Mouse (Mus musculus) MEL (cell line): ENCODE data around the gene Gsc. TPM values are rescaled to one million over a fixed set of nuclear protein-coding genes. Genes with fewer than 3 reads are reported as not detected.

Source experiments
- DNase-seq: peaks from one replicate; pipeline ENCODE4 v3.0.0; 2011; ENCODE audit warnings: low read depth, low spot score
- H3K27ac ChIP-seq: 2 replicates; pipeline ENCODE4 v1.5.1; 2012; ENCODE audit warnings: low read depth, mild to moderate bottlenecking, control low read depth, low read length, moderate library complexity; ENCODE audit not compliant: control insufficient read depth
- H3K27me3 ChIP-seq, 2 experiments: fragments of 150-350 bp in 1 of 2; sonication (generic) in 1 of 2; 2 replicates each; pipeline ENCODE4 v1.6.1; 2012; ENCODE audit warnings: low read length in 2 of 2, mild to moderate bottlenecking in 2 of 2, improper control_type of control experiment in 1 of 2, moderate library complexity in 1 of 2; ENCODE audit not compliant: insufficient read depth in 2 of 2, control insufficient read depth in 1 of 2
- H3K36me3 ChIP-seq, 2 experiments: 2 replicates each; pipeline ENCODE4 v1.6.1; 2012 to 2014; ENCODE audit warnings: low read length in 2 of 2, improper control_type of control experiment in 1 of 2, inconsistent platforms in 1 of 2, mild to moderate bottlenecking in 1 of 2; ENCODE audit not compliant: insufficient read depth in 2 of 2, control insufficient read depth in 1 of 2
- H3K4me1 ChIP-seq, 2 experiments: fragments of 150-350 bp in 1 of 2; sonication (generic) in 1 of 2; 2 replicates each; pipeline ENCODE4 v1.6.1; 2012; ENCODE audit warnings: low read length in 2 of 2, improper control_type of control experiment in 1 of 2, mild to moderate bottlenecking in 1 of 2; ENCODE audit not compliant: insufficient read depth in 2 of 2, control insufficient read depth in 1 of 2
- H3K4me3 ChIP-seq, 2 experiments: fragments of 150-350 bp in 1 of 2; sonication (generic) in 1 of 2; 2 replicates each; pipeline ENCODE4 v1.5.1; 2012; ENCODE audit warnings: low read depth in 2 of 2, low read length in 2 of 2, mild to moderate bottlenecking in 2 of 2, moderate library complexity in 2 of 2, control low read depth in 1 of 2, improper control_type of control experiment in 1 of 2; ENCODE audit not compliant: control insufficient read depth in 1 of 2, insufficient read depth in 1 of 2
- H3K79me2 ChIP-seq: 2 replicates; pipeline ENCODE4 v1.6.1; 2012; ENCODE audit warnings: mild to moderate bottlenecking, low read length, moderate library complexity; ENCODE audit not compliant: control insufficient read depth, poor library complexity, insufficient read depth
- H3K9ac ChIP-seq: 2 replicates; pipeline ENCODE4 v1.6.1; 2012; ENCODE audit warnings: low read depth, mild to moderate bottlenecking, control low read depth, low read length, moderate library complexity; ENCODE audit not compliant: control insufficient read depth, poor library complexity, severe bottlenecking
- H3K9me3 ChIP-seq: fragments of 150-350 bp; sonication (generic); replicated peaks from 2 replicates; pipeline ENCODE4 v1.6.1; 2012; ENCODE audit warnings: mild to moderate bottlenecking, low read length, improper control_type of control experiment, moderate library complexity; ENCODE audit not compliant: insufficient read depth
- BHLHE40 ChIP-seq: IDR thresholded peaks from 2 replicates; pipeline ENCODE4 v1.6.1; 2012; ENCODE audit warnings: low read depth, mild to moderate bottlenecking, inconsistent platforms, low read length, improper control_type of control experiment, borderline replicate concordance
- E2F4 ChIP-seq: IDR thresholded peaks from 2 replicates; pipeline ENCODE4 v1.6.1; 2011; ENCODE audit warnings: low read depth, low read length, improper control_type of control experiment, borderline replicate concordance
- ELF1 ChIP-seq: IDR thresholded peaks from 2 replicates; pipeline ENCODE4 v1.6.1; 2014; ENCODE audit warnings: low read depth, mild to moderate bottlenecking, inconsistent platforms, low read length, improper control_type of control experiment, moderate library complexity
- ETS1 ChIP-seq: IDR thresholded peaks from 2 replicates; pipeline ENCODE4 v1.6.1; 2012; ENCODE audit warnings: low read depth, mild to moderate bottlenecking, inconsistent platforms, low read length, improper control_type of control experiment, moderate library complexity
- MAFK ChIP-seq: IDR thresholded peaks from 2 replicates; pipeline ENCODE4 v1.6.1; 2011; ENCODE audit warnings: low read depth, mild to moderate bottlenecking, low read length, improper control_type of control experiment, borderline replicate concordance
- MAX ChIP-seq: IDR thresholded peaks from 2 replicates; pipeline ENCODE4 v1.6.1; 2011; ENCODE audit warnings: low read length, improper control_type of control experiment
- MAZ ChIP-seq: IDR thresholded peaks from 2 replicates; pipeline ENCODE4 v1.6.1; 2012; ENCODE audit warnings: low read depth, mild to moderate bottlenecking, inconsistent platforms, low read length, improper control_type of control experiment
- MEF2A ChIP-seq: IDR thresholded peaks from 2 replicates; pipeline ENCODE4 v1.6.1; 2014; ENCODE audit warnings: low read depth, mild to moderate bottlenecking, inconsistent platforms, low read length, improper control_type of control experiment; ENCODE audit not compliant: poor library complexity, insufficient replicate concordance, severe bottlenecking; ENCODE audit errors: extremely low read depth
- MXI1 ChIP-seq: IDR thresholded peaks from 2 replicates; pipeline ENCODE4 v1.6.1; 2011; ENCODE audit warnings: mild to moderate bottlenecking, low read depth, low read length, improper control_type of control experiment
- MYC ChIP-seq: IDR thresholded peaks from 2 replicates; pipeline ENCODE4 v1.6.1; 2011; ENCODE audit warnings: low read depth, mild to moderate bottlenecking, low read length, improper control_type of control experiment, moderate library complexity
- NELFE ChIP-seq: IDR thresholded peaks from 2 replicates; pipeline ENCODE4 v1.6.1; 2011; ENCODE audit warnings: low read depth, low read length, improper control_type of control experiment
- POLR2AphosphoS2 ChIP-seq: IDR thresholded peaks from 2 replicates; pipeline ENCODE4 v1.6.1; 2011; ENCODE audit warnings: low read length, improper control_type of control experiment
- SIN3A ChIP-seq: IDR thresholded peaks from 2 replicates; pipeline ENCODE4 v1.6.1; 2012; ENCODE audit warnings: low read length, improper control_type of control experiment, inconsistent platforms
- SMC3 ChIP-seq: IDR thresholded peaks from 2 replicates; pipeline ENCODE4 v1.6.1; 2011; ENCODE audit warnings: low read depth, low read length, improper control_type of control experiment
- UBTF ChIP-seq: IDR thresholded peaks from 2 replicates; pipeline ENCODE4 v1.6.1; 2012; ENCODE audit warnings: low read depth, mild to moderate bottlenecking, inconsistent platforms, low read length, improper control_type of control experiment, moderate library complexity, borderline replicate concordance; ENCODE audit not compliant: insufficient read depth
- USF1 ChIP-seq: IDR thresholded peaks from 2 replicates; pipeline ENCODE4 v1.6.1; 2014; ENCODE audit warnings: low read depth, mild to moderate bottlenecking, inconsistent platforms, low read length, improper control_type of control experiment, moderate library complexity
- ZKSCAN1 ChIP-seq: IDR thresholded peaks from 2 replicates; pipeline ENCODE4 v1.6.1; 2012; ENCODE audit warnings: low read depth, mild to moderate bottlenecking, inconsistent platforms, low read length, improper control_type of control experiment, moderate library complexity
- ZMIZ1 ChIP-seq: IDR thresholded peaks from 2 replicates; pipeline ENCODE4 v1.6.1; 2012; ENCODE audit warnings: low read depth, mild to moderate bottlenecking, inconsistent platforms, low read length, improper control_type of control experiment, moderate library complexity
- polyA plus RNA-seq, 2 experiments: library from polyadenylated mRNA; stranded (reverse) in 1 of 2; unstranded in 1 of 2; fragments of >175 nt in 1 of 2; fragments of >200 nt in 1 of 2; gene quantifications; 2 replicates each; pipeline versions ENCODE4 v1.2.1 to v1.2.4; 2012; ENCODE audit warnings: low replicate concordance in 2 of 2, low read depth in 1 of 2; ENCODE audit not compliant: insufficient read length in 2 of 2, insufficient read depth in 1 of 2, missing spikeins in 1 of 2
- total RNA-seq: library from RNA; depleted of rRNA; stranded (reverse); fragments of 300-350 nt; gene quantifications from 2 replicates; pipeline ENCODE4 v1.2.3, GENCODE M21; 2012

Gene Gsc
- total and polyA plus RNA-seq, 3 experiments: not detected

GRCm38 (mm10) chr12:104477066-104477465, 3.9 kb upstream of the Gsc start:
- no peak overlapping the region for H3K27ac ChIP-seq
- H3K4me3 ChIP-seq: no peak overlapping the region
- H3K9ac ChIP-seq: no peak overlapping the region
- no peaks in the 10 kb centered on the region for H3K79me2 ChIP-seq
- TF ChIP-seq MAX (no peak), MAFK (no peak), POLR2AphosphoS2 (no peak), ELF1 (no peak), BHLHE40 (no peak), NELFE (no peak), ZMIZ1 (no peak), SMC3 (no peak), ETS1 (no peak), SIN3A (no peak), MYC (no peak), UBTF (no peak), MXI1 (no peak)
- H3K4me1 ChIP-seq: no peaks in the 10 kb centered on the region
- no peak for DNase-seq
- H3K36me3 ChIP-seq: no peaks in the 10 kb centered on the region
- H3K9me3 ChIP-seq: no peaks in the 10 kb centered on the region
- H3K27me3 ChIP-seq: no peaks in the 10 kb centered on the region

- H3K4me1 ChIP-seq: no peaks in the 10 kb centered on the region
- H3K79me2 ChIP-seq: no peaks in the 10 kb centered on the region
- no peaks in the 10 kb centered on the region for H3K36me3 ChIP-seq
- TF ChIP-seq E2F4 (no peak), ZKSCAN1 (no peak)
- no peaks in the 10 kb centered on the region for H3K9me3 ChIP-seq
- DNase-seq: no peak
- H3K9ac ChIP-seq: no peak overlapping the region
- H3K4me3 ChIP-seq: no peak overlapping the region
- no peaks in the 10 kb centered on the region for H3K27me3 ChIP-seq
- H3K27ac ChIP-seq: no peak overlapping the region
These were observed 2.8 kb upstream of the Gsc start for GRCm38 (mm10) chr12:104475946-104476345.

GRCm38 (mm10) chr12:104474881-104475740, 2.0 kb upstream of the Gsc start:
- H3K79me2 ChIP-seq: no peaks in the 10 kb centered on the region
- DNase-seq: no peak
- H3K27ac ChIP-seq: no peak overlapping the region
- no peak overlapping the region for H3K9ac ChIP-seq
- no peak overlapping the region for H3K4me3 ChIP-seq
- H3K36me3 ChIP-seq: no peaks in the 10 kb centered on the region
- H3K9me3 ChIP-seq: no peaks in the 10 kb centered on the region
- no peaks in the 10 kb centered on the region for H3K4me1 ChIP-seq
- H3K27me3 ChIP-seq: no peaks in the 10 kb centered on the region
- TF ChIP-seq MAZ (no peak), SIN3A (no peak), USF1 (no peak), MEF2A (no peak), MXI1 (no peak), MAFK (no peak), BHLHE40 (no peak)
